Mouse (Mus musculus) lung, postnatal 36 days (tissue): ENCODE data around the gene Ccdc149.

Experiments
- DNase-seq: peaks from one replicate; pipeline ENCODE4 v3.0.0; 2022; ENCODE audit warnings: mixed read lengths

The Ccdc149 gene

GRCm38 (mm10) chr5:52438946-52439345 is 32.4 kb downstream of the Ccdc149 start:
- no peak for DNase-seq

- no peak for DNase-seq
Measured at GRCm38 (mm10) chr5:52435533-52435932, 35.8 kb downstream of the Ccdc149 start.

GRCm38 (mm10) chr5:52431276-52431844 is 40.0 kb downstream of the Ccdc149 start:
- peak; percentile 5 for DNase-seq

GRCm38 (mm10) chr5:52429731-52430480 is 41.4 kb downstream of the Ccdc149 start:
- no peak for DNase-seq

DNA sequence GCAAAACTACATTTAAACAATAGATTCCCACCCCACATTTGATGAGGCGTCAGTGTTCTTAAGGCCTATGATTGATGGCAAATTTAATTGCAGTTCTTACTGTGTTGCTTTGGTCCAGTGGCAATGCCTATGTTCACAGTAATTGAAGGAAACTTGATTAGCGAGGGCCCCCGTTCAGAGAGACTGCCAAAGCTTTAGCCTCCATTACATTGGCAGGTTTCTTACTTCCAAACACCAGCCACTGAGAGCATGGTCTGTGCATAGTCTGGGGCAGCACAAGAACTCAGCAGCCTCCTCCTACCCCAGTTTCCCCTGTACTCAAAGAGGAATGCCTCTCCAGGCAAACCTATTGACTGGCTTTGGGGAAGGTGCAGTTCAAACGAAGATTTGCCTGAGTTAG is 42.7 kb downstream of the Ccdc149 start:
- DNase-seq, result no peak

- DNase-seq, result no peak
Measured at GRCm38 (mm10) chr5:52425819-52426218, 45.5 kb downstream of the Ccdc149 start.

- DNase-seq, result no peak
Measured at GRCm38 (mm10) chr5:52423893-52424292, 47.4 kb downstream of the Ccdc149 start.

DNA sequence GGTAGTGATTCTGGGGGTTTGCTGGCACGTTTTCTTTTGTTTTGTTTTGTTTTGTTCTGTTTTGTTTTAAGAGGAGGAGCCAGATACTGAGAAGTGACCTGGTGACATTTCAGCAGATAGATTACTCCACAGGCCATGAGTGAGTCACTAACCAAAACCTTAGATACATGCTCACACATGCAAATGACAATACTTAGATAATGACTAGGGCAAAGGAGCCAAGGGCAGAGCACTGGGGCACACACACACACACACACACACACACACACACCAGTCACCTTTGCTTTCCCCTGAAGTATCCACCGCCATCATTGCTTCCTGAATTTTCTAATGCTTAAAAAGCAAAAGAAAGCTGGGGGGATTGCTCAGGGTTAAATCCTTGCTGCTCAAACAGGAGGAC is 54.8 kb downstream of the Ccdc149 start:
- DNase-seq, result no peak

DNA sequence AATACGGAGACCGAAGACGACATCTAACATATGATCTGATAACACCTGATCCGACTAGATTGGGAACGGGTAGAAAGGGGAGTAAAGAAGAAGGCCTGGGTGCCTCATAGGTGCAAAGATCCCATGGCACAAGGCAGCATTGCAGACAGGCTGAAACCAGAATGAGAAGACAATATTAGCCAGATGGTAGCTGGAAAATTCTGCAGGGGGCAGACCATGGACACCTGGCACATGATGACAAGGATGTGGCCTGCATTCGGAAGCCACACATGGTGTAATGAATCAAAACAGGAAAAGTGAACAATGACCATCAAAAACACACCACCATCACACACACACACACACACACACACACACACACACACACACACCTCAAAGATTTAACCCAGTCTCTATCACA is 55.4 kb downstream of the Ccdc149 start:
- DNase-seq, result no peak

DNA sequence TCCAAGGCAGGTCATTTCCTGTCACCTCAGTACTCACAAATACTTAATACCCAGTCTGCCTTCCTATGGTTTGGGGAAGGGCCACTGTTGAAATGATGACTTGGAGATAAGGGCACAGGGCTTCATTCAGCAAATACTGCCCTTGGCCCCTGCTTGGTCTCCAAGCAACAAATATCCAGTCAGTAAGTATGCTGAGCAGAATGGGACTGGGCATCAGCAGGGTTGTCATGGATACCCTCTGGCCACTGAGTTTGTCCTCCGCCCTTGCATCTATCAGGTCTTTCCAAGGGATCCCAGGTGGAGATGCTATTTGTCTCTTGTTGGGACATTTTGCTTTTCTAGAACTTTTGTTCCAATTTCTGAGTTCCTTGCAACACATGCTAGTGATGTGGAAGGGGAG is 56.1 kb downstream of the Ccdc149 start:
- no peak for DNase-seq

DNA sequence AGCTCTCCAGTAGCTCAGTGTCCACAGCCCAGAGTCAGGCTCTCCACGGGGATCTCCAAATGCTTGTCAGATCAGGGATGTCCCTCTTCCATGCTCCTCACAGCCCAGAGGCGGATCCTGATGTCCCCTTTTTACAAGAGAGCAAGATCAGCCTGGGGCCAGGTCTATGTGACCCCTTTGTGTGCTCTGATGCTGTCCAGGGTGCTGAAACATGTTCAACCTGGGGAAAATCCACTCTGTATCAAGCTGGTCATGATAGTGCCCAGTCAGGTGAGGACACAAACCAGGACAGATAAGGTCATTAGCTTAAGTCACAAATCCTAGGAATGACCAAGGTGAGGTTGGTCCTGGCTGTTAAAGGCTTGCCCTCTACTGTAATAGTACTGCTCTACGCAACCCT is 59.8 kb downstream of the Ccdc149 start:
- DNase-seq, result peak; percentile 4

- DNase-seq, result no peak
Measured at GRCm38 (mm10) chr5:52410197-52410596, 61.1 kb downstream of the Ccdc149 start.

DNA sequence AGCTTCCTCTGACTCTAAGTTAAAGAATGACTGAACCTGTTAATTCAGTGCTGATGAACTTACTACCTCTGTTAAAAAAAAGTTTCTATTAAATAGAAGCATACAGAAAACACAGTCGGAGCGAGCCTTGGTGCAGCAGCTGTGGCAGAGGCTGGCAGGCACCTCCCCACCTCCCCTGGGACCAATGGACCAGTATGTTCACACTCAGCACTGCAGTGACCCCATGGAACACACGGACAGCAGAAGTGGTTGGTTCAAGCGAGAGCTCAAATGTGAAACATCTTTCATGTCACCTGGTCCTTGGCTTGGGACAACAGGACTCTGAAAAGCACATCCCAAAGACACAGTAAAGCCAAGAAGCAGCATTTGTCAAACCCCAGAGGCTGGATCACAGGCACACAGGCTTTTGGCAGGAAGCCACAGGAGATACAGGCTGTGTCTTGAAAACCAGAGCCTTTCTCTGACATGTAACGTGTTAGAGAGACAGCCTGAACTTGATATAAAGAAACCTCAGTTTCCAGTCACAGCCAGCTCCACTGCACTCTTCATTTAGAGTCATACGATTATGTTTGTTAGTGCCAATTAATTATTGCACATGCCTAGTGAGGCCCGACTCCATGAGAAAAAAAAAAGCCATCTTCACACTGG is 62.5 kb downstream of the Ccdc149 start:
- DNase-seq, result no peak

DNA sequence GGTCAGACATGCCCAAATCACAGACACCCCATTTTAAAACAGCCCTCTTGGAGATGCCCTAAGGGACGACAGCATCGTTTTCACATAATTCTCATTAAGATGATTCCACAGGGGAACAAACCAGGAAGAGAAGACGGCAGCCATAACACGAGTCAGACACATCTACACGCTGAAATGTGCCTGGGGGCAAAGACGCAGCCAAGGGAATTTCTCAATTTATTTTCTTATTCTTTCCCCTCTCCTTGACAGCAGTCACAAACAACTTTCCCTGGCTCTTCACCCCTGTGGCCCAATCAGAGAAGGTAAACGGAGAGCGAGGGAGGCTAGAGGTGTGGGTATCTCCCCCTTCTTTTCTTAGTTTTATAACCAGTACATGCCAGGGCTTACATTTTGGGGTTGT is 66.9 kb downstream of the Ccdc149 start:
- no peak for DNase-seq

- DNase-seq, result no peak
Measured at GRCm38 (mm10) chr5:52393756-52394155, 77.6 kb downstream of the Ccdc149 start.

- no peak for DNase-seq
Measured at GRCm38 (mm10) chr5:52391471-52391870, 79.8 kb downstream of the Ccdc149 start.

- no peak for DNase-seq
Measured at GRCm38 (mm10) chr5:52390381-52390780, 80.9 kb downstream of the Ccdc149 start.

- DNase-seq, result no peak
Measured at GRCm38 (mm10) chr5:52388092-52388749, 83.1 kb downstream of the Ccdc149 start.

- no peak for DNase-seq
Measured at GRCm38 (mm10) chr5:52386016-52386415, 85.3 kb downstream of the Ccdc149 start.

GRCm38 (mm10) chr5:52383748-52384147 is 87.6 kb downstream of the Ccdc149 start:
- no peak for DNase-seq

GRCm38 (mm10) chr5:52382837-52383236 is 88.5 kb downstream of the Ccdc149 start:
- DNase-seq, result no peak

GRCm38 (mm10) chr5:52375847-52376246 is 95.5 kb downstream of the Ccdc149 start:
- DNase-seq, result no peak

DNA sequence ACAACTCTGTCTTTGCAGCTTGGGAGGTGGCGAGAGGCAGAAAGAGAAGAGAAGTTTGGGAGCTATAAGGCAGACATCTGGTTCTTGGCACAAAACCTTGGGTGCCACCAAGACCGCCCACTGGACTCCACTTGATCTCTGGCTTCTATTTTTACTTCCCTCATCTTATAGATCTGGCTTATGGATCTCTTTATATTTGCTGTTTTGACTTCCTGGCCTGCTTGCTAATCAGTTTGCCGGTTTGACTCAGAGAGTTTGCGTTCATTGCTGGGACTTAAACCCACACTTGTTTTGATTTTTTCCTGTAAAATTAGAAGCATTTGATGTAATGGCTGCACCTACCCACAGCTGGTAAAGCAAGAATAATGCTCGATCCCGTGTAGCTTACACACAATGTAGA is 100.4 kb downstream of the Ccdc149 start:
- DNase-seq, result no peak
